ENCODE assay signal across 13 mouse cellular contexts in genomic region chr10:60370098-60370497, GRCm38 (mm10). TPM values are rescaled to one million over a fixed set of nuclear protein-coding genes. Genes with fewer than 3 reads are reported as not detected.
DNase-seq lines count a peak whose midpoint lies in the region; ATAC-seq and TF ChIP-seq lines count a peak whose summit lies in the region.
"Had no signal": no experiment of that assay in that cellular context is flagged by ENCODE, and none has a peak within 500 bp of the region (broad histone marks: within the 10 kb centered on the region; RNA-seq: fewer than 3 reads in every experiment).

No protein-coding gene starts in this region.

- H3K27me3 ChIP-seq in CH12.LX (replicated peaks), result no peaks in the 10 kb centered on the region
- H3K27me3 ChIP-seq in heart, embryonic 11.5 days (ENCODE audit: control insufficient read depth, insufficient read depth, low read length), result no peaks in the 10 kb centered on the region
- H3K27me3 ChIP-seq: hindbrain, embryonic 12.5 days had no signal

- 71% methylated on average over 2 of the region's 2 CpGs for WGBS in heart, embryonic 11.5 days (ENCODE audit: insufficient replicate concordance)

- TF ChIP-seq CTCF in layer of hippocampus, adult 2 months (conservative IDR thresholded peaks at IDR 0.05), result no peak
- no peak for TF ChIP-seq CTCF in CH12.LX (conservative IDR thresholded peaks at IDR 0.05 in 1 of 2, IDR thresholded peaks at IDR 0.05 in 1 of 2; ENCODE audit: low read depth in 2 of 2, low read length in 2 of 2)

- no peaks in the 10 kb centered on the region for H3K9me3 ChIP-seq in CH12.LX (replicated peaks; ENCODE audit: low read length)
- H3K9me3 ChIP-seq in heart, embryonic 11.5 days (replicated peaks; ENCODE audit: control insufficient read depth, low read length), result no peaks in the 10 kb centered on the region
- H3K9me3 ChIP-seq: hindbrain, embryonic 12.5 days had no signal

- no peak overlapping the region for H3K4me3 ChIP-seq in layer of hippocampus, adult 2 months
- H3K4me3 ChIP-seq in CH12.LX (replicated peaks in 1 of 3; ENCODE audit: low read depth in 2 of 3, low read length in 2 of 3, poor library complexity in 1 of 3), result no peak overlapping the region
- no peak overlapping the region for H3K4me3 ChIP-seq in heart, embryonic 11.5 days (ENCODE audit: low read depth, low read length)
- H3K4me3 ChIP-seq: hindbrain, embryonic 12.5 days had no signal

- no peak for TF ChIP-seq POLR2A in CH12.LX (IDR thresholded peaks at IDR 0.05; ENCODE audit: low read depth, low read length)

- no peak for TF ChIP-seq RAD21 in CH12.LX (IDR thresholded peaks at IDR 0.05; ENCODE audit: low read depth, low read length)

- in situ Hi-C loops in CH12.LX (cut with MboI; ENCODE audit: low pct_ligation_motif_present, low pct_unique_long_range_greater_than_20kb, low sequenced_read_pairs), result no loop called here

- H3K9ac ChIP-seq in CH12.LX (ENCODE audit: insufficient read depth, low read depth), result no peak overlapping the region
- no peak overlapping the region for H3K9ac ChIP-seq in heart, embryonic 11.5 days (ENCODE audit: low read depth, low read length)
- H3K9ac ChIP-seq: hindbrain, embryonic 12.5 days had no signal

- H3K4me1 ChIP-seq in CH12.LX (ENCODE audit: control insufficient read depth in 1 of 2, insufficient read depth in 2 of 2), result peaks cover 43 to 79% of the 10 kb centered on the region in 2 experiments
- peaks cover 14% of the 10 kb centered on the region for H3K4me1 ChIP-seq in heart, embryonic 11.5 days (ENCODE audit: control insufficient read depth, insufficient read depth, low read length)

- H3K79me2 ChIP-seq in CH12.LX (replicated peaks; ENCODE audit: control insufficient read depth, extremely low read depth, insufficient read depth, poor library complexity, severe bottlenecking), result no peaks in the 10 kb centered on the region

- no peak for TF ChIP-seq EP300 in CH12.LX (IDR thresholded peaks at IDR 0.05; ENCODE audit: low read length)

- H3K4me2 ChIP-seq in CH12.LX (ENCODE audit: insufficient read depth, low read depth, poor library complexity, severe bottlenecking), result peak overlapping the region; percentile 37; the same call in 1 of the 2 replicates
- H3K4me2 ChIP-seq in heart, embryonic 11.5 days, result no peak overlapping the region
- H3K4me2 ChIP-seq: hindbrain, embryonic 12.5 days had no signal

- ATAC-seq in heart, embryonic 11.5 days (replicated peaks; ENCODE audit: insufficient number of reproducible peaks, low FRiP score, low TSS enrichment), result no peak

- peaks cover 2 to 8% of the 10 kb centered on the region in 2 experiments for H3K36me3 ChIP-seq in CH12.LX (replicated peaks in 1 of 2; ENCODE audit: control insufficient read depth in 1 of 2, insufficient read depth in 1 of 2, low read length in 1 of 2)
- H3K36me3 ChIP-seq in heart, embryonic 11.5 days (ENCODE audit: control insufficient read depth, insufficient read depth, low read length), result no peaks in the 10 kb centered on the region
- H3K36me3 ChIP-seq: hindbrain, embryonic 12.5 days had no signal

- dilution Hi-C loops in CH12.LX (cut with MboI; ENCODE audit: extremely low pct_ligation_motif_present, extremely low pct_unique_long_range_greater_than_20kb, low sequenced_read_pairs), result no loop called here

- H3K27ac ChIP-seq in layer of hippocampus, adult 2 months, result 0 out of 2 replicates have a peak overlapping the region, but pooled peaks have one; percentile 1
- H3K27ac ChIP-seq in CH12.LX (ENCODE audit: insufficient read depth, low read depth), result peak overlapping the region; percentile 87
- no peak overlapping the region for H3K27ac ChIP-seq in heart, embryonic 11.5 days (ENCODE audit: low read depth, low read length)
- H3K27ac ChIP-seq: hindbrain, embryonic 12.5 days had no signal

- peak; percentile 44 to 51 for DNase-seq in layer of hippocampus, adult 2 months (ENCODE audit: low spot score in 2 of 2)
- DNase-seq in layer of hippocampus, adult 11-12 months (ENCODE audit: low spot score), result no peak
- DNase-seq in CH12.LX (ENCODE audit: extremely low read depth) (no peak), adipocyte (ENCODE audit: low spot score) (peak; percentile 72)
- DNase-seq in cerebellum, postnatal 25 days, result peak; percentile 60 to 71
- no peak for DNase-seq in urinary bladder, postnatal 4 days (ENCODE audit: low spot score in 2 of 2)
- DNase-seq: embryo, embryonic 11 days; kidney, postnatal 14 days had no signal

TF ChIP-seq in CH12.LX, 34 proteins besides CTCF, POLR2A, EP300 and RAD21:
- TF ChIP-seq E2F4 (IDR thresholded peaks at IDR 0.05; ENCODE audit: insufficient replicate concordance, low read depth, low read length) (no peak), MAFK (IDR thresholded peaks at IDR 0.05; ENCODE audit: insufficient replicate concordance, low read length) (no peak)

RNA-seq across cellular contexts. Expression of gene Vsir, which starts 23.4 kb away (rescaled TPM):
- total RNA-seq in layer of hippocampus, adult 2 months (2021), result 10 to 100 TPM; 17.6 to 23.2 TPM
- 9.5 and 10.5 TPM in 2 replicates for total RNA-seq in CH12.LX (2012; rRNA removed)
- 5.5 and 6.3 TPM in 2 replicates for total RNA-seq in CH12.LX (2014; rRNA removed)
- 3.6 and 4.7 TPM in 2 replicates for polyA plus RNA-seq in CH12.LX (2012; ENCODE audit: insufficient read length, low read depth)
- polyA plus RNA-seq in heart, embryonic 11.5 days (2014; fragmentation: Nextera tagmentation; extraction: Ambion mirVana), result 1.2 and 1.9 TPM in 2 replicates

RNA-seq across cellular contexts. Expression of gene Gm17455, which starts 29.4 kb away (rescaled TPM):
- not detected for total RNA-seq in layer of hippocampus, adult 2 months (2021)
- not detected in 2 replicates for total RNA-seq in CH12.LX (2012; rRNA removed)
- not detected in 2 replicates for total RNA-seq in CH12.LX (2014; rRNA removed)
- polyA plus RNA-seq in CH12.LX (2012; ENCODE audit: insufficient read length, low read depth), result not detected in 2 replicates
- 0.66 and 1.6 TPM in 2 replicates for polyA plus RNA-seq in heart, embryonic 11.5 days (2014; fragmentation: Nextera tagmentation; extraction: Ambion mirVana)
- total RNA-seq: adrenal gland, adult 18-20 months; heart, adult 8-10 months; liver, adult 2 months had no signal
- polyA plus RNA-seq: liver, adult 2 months had no signal

Comparison
In these comparisons a context has a peak if more than half of its experiments do, and no peak if none do; other contexts are left out.
1. DNase-seq: peak in layer of hippocampus, adult 2 months (2 of 2), adipocyte (single experiment) and cerebellum, postnatal 25 days (2 of 2); none in layer of hippocampus, adult 11-12 months (single experiment), CH12.LX (single experiment) and urinary bladder, postnatal 4 days (0 of 2).